Mouse (Mus musculus): Measurements from ENCODE around the gene Sdhc. TPM values are rescaled to one million over a fixed set of nuclear protein-coding genes. Genes with fewer than 3 reads are reported as not detected.

The Sdhc gene
- polyA plus RNA-seq, 1 experiment from 2014 or later, result 334 TPM

GRCm38 (mm10) chr1:171124398-171124797 lies 26.0 kb downstream of the Sdhc start:
- no peak for ATAC-seq (ENCODE audit: low read depth)
- H3K9ac ChIP-seq (replicated peaks; ENCODE audit: low read depth, low read length), result no peak overlapping the region
- H3K9me3 ChIP-seq (ENCODE audit: control insufficient read depth, low read length), result no peaks in the 10 kb centered on the region
- H3K4me1 ChIP-seq (ENCODE audit: control insufficient read depth, insufficient read depth, low read length), result no peaks in the 10 kb centered on the region
- no peak overlapping the region for H3K4me3 ChIP-seq (ENCODE audit: low read depth, low read length)
- no peak overlapping the region for H3K27ac ChIP-seq (ENCODE audit: low read depth, low read length)
- no peak overlapping the region for H3K4me2 ChIP-seq (ENCODE audit: low read depth, low read length)
- no peaks in the 10 kb centered on the region for H3K27me3 ChIP-seq (ENCODE audit: control insufficient read depth, insufficient read depth, low read length)
- 91% methylated on average over 5 of the region's 5 CpGs for WGBS
- peaks cover 9% of the 10 kb centered on the region for H3K36me3 ChIP-seq (ENCODE audit: control insufficient read depth, insufficient read depth, low read length)

DNA sequence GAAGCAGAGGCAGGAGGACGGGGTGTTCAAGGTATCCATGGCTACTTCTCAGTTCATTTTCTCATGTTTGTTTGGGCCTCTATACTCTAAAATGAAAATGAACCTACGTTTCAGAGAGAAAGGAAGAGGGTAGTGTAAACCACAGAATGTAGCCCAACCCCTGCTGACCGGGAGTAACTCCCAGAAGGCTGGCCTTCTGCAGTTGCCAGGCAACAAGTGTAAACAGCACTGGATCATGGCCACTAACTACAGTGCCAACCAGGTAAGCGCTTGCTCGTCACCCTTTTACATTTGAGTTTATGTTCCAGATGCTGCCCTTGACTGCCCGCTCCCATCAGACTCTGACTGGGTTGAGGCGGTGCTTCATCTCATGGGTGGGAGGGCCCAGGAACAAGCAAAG lies 27.5 kb downstream of the Sdhc start:
- peak overlapping the region; percentile 22; the same call in 1 of the 2 replicates for H3K27ac ChIP-seq (ENCODE audit: low read depth, low read length)
- H3K36me3 ChIP-seq (ENCODE audit: control insufficient read depth, insufficient read depth, low read length), result peaks cover 1% of the 10 kb centered on the region; the same call in 1 of the 2 replicates
- no peaks in the 10 kb centered on the region for H3K9me3 ChIP-seq (ENCODE audit: control insufficient read depth, low read length)
- H3K4me1 ChIP-seq (ENCODE audit: control insufficient read depth, insufficient read depth, low read length), result no peaks in the 10 kb centered on the region
- no peaks in the 10 kb centered on the region for H3K27me3 ChIP-seq (ENCODE audit: control insufficient read depth, insufficient read depth, low read length)
- WGBS, result 26% methylated on average over 7 of the region's 7 CpGs
- no peak for ATAC-seq (ENCODE audit: low read depth)
- no peak overlapping the region for H3K4me2 ChIP-seq (ENCODE audit: low read depth, low read length)
- H3K4me3 ChIP-seq (ENCODE audit: low read depth, low read length), result no peak overlapping the region
- no peak overlapping the region for H3K9ac ChIP-seq (replicated peaks; ENCODE audit: low read depth, low read length)

DNA sequence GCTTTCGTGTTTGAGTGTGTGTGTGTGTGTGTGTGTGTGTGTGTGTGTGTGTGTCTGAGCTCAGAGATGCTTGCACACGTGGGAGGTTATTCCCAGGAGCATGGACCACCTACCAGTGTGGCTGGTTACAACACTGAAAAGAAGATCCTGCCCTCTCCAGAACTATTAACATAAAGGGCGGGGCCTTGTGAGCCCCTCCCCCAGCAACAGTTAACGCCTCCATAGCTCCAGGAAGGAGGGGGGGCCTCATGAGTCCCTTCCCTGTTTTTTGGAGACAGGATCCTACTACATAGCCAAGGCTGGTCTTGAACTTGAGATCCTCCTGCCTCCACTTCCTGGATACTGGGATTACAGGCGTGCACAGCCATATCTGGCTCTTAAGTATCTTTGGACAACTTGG lies 28.6 kb downstream of the Sdhc start:
- Histone ChIP-seq H3K27ac (ENCODE audit: low read depth, low read length) (no peak overlapping the region), H3K4me3 (ENCODE audit: low read depth, low read length) (no peak overlapping the region), H3K36me3 (ENCODE audit: control insufficient read depth, insufficient read depth, low read length) (no peaks in the 10 kb centered on the region), H3K4me2 (ENCODE audit: low read depth, low read length) (no peak overlapping the region), H3K9me3 (ENCODE audit: control insufficient read depth, low read length) (no peaks in the 10 kb centered on the region), H3K4me1 (ENCODE audit: control insufficient read depth, insufficient read depth, low read length) (no peaks in the 10 kb centered on the region), H3K27me3 (ENCODE audit: control insufficient read depth, insufficient read depth, low read length) (no peaks in the 10 kb centered on the region), H3K9ac (replicated peaks; ENCODE audit: low read depth, low read length) (no peak overlapping the region)
- WGBS, result 41% methylated on average over 5 of the region's 5 CpGs
- ATAC-seq (ENCODE audit: low read depth), result no peak

- ATAC-seq (ENCODE audit: low read depth), result no peak
- 58% methylated on average over 3 of the region's 3 CpGs for WGBS
- Histone ChIP-seq H3K4me2 (ENCODE audit: low read depth, low read length) (no peak overlapping the region), H3K36me3 (ENCODE audit: control insufficient read depth, insufficient read depth, low read length) (no peaks in the 10 kb centered on the region), H3K27ac (ENCODE audit: low read depth, low read length) (no peak overlapping the region), H3K9me3 (ENCODE audit: control insufficient read depth, low read length) (no peaks in the 10 kb centered on the region), H3K4me1 (ENCODE audit: control insufficient read depth, insufficient read depth, low read length) (no peaks in the 10 kb centered on the region), H3K4me3 (ENCODE audit: low read depth, low read length) (no peak overlapping the region), H3K9ac (replicated peaks; ENCODE audit: low read depth, low read length) (no peak overlapping the region), H3K27me3 (ENCODE audit: control insufficient read depth, insufficient read depth, low read length) (no peaks in the 10 kb centered on the region)
Measured at GRCm38 (mm10) chr1:171120893-171121292, 29.5 kb downstream of the Sdhc start.

GRCm38 (mm10) chr1:171119405-171119804 lies 31.0 kb downstream of the Sdhc start:
- Histone ChIP-seq H3K27ac (ENCODE audit: low read depth, low read length) (no peak overlapping the region), H3K27me3 (ENCODE audit: control insufficient read depth, insufficient read depth, low read length) (no peaks in the 10 kb centered on the region), H3K9me3 (ENCODE audit: control insufficient read depth, low read length) (no peaks in the 10 kb centered on the region), H3K4me1 (ENCODE audit: control insufficient read depth, insufficient read depth, low read length) (no peaks in the 10 kb centered on the region), H3K4me3 (ENCODE audit: low read depth, low read length) (no peak overlapping the region), H3K36me3 (ENCODE audit: control insufficient read depth, insufficient read depth, low read length) (no peaks in the 10 kb centered on the region), H3K4me2 (ENCODE audit: low read depth, low read length) (no peak overlapping the region), H3K9ac (replicated peaks; ENCODE audit: low read depth, low read length) (no peak overlapping the region)
- 88% methylated on average over 14 of the region's 14 CpGs for WGBS
- ATAC-seq (ENCODE audit: low read depth), result no peak

- no peak for ATAC-seq (ENCODE audit: low read depth)
- Histone ChIP-seq H3K27ac (ENCODE audit: low read depth, low read length) (no peak overlapping the region), H3K27me3 (ENCODE audit: control insufficient read depth, insufficient read depth, low read length) (no peaks in the 10 kb centered on the region), H3K36me3 (ENCODE audit: control insufficient read depth, insufficient read depth, low read length) (no peaks in the 10 kb centered on the region), H3K9me3 (ENCODE audit: control insufficient read depth, low read length) (no peaks in the 10 kb centered on the region), H3K4me1 (ENCODE audit: control insufficient read depth, insufficient read depth, low read length) (0 out of 2 replicates have a peak, but pooled peaks cover 3% of the 10 kb centered on the region), H3K4me3 (ENCODE audit: low read depth, low read length) (no peak overlapping the region), H3K4me2 (ENCODE audit: low read depth, low read length) (no peak overlapping the region), H3K9ac (replicated peaks; ENCODE audit: low read depth, low read length) (no peak overlapping the region)
- 88% methylated on average over 5 of the region's 5 CpGs for WGBS
Measured at GRCm38 (mm10) chr1:171118996-171119395, 31.4 kb downstream of the Sdhc start.

GRCm38 (mm10) chr1:171118269-171118684 lies 32.1 kb downstream of the Sdhc start:
- 20% methylated on average over 4 of the region's 4 CpGs for WGBS
- no peak overlapping the region for H3K9ac ChIP-seq (replicated peaks; ENCODE audit: low read depth, low read length)
- no peak overlapping the region for H3K4me2 ChIP-seq (ENCODE audit: low read depth, low read length)
- no peak overlapping the region for H3K27ac ChIP-seq (ENCODE audit: low read depth, low read length)
- H3K9me3 ChIP-seq (ENCODE audit: control insufficient read depth, low read length), result no peaks in the 10 kb centered on the region
- H3K4me3 ChIP-seq (ENCODE audit: low read depth, low read length), result no peak overlapping the region
- H3K36me3 ChIP-seq (ENCODE audit: control insufficient read depth, insufficient read depth, low read length), result no peaks in the 10 kb centered on the region
- H3K4me1 ChIP-seq (ENCODE audit: control insufficient read depth, insufficient read depth, low read length), result 0 out of 2 replicates have a peak, but pooled peaks cover 3% of the 10 kb centered on the region
- peak; percentile 25; the same call in 1 of the 2 replicates for ATAC-seq (ENCODE audit: low read depth)
- H3K27me3 ChIP-seq (ENCODE audit: control insufficient read depth, insufficient read depth, low read length), result no peaks in the 10 kb centered on the region

- H3K9ac ChIP-seq (replicated peaks; ENCODE audit: low read depth, low read length), result no peak overlapping the region
- no peaks in the 10 kb centered on the region for H3K27me3 ChIP-seq (ENCODE audit: control insufficient read depth, insufficient read depth, low read length)
- ATAC-seq (ENCODE audit: low read depth), result no peak
- H3K27ac ChIP-seq (ENCODE audit: low read depth, low read length), result no peak overlapping the region
- H3K4me1 ChIP-seq (ENCODE audit: control insufficient read depth, insufficient read depth, low read length), result 0 out of 2 replicates have a peak, but pooled peaks cover 7% of the 10 kb centered on the region
- no peak overlapping the region for H3K4me2 ChIP-seq (ENCODE audit: low read depth, low read length)
- H3K9me3 ChIP-seq (ENCODE audit: control insufficient read depth, low read length), result no peaks in the 10 kb centered on the region
- WGBS, result 75% methylated on average over 4 of the region's 4 CpGs
- no peak overlapping the region for H3K4me3 ChIP-seq (ENCODE audit: low read depth, low read length)
- H3K36me3 ChIP-seq (ENCODE audit: control insufficient read depth, insufficient read depth, low read length), result no peaks in the 10 kb centered on the region
Measured at GRCm38 (mm10) chr1:171116280-171116679, 34.1 kb downstream of the Sdhc start.

- H3K36me3 ChIP-seq (ENCODE audit: control insufficient read depth, insufficient read depth, low read length), result no peaks in the 10 kb centered on the region
- H3K27me3 ChIP-seq (ENCODE audit: control insufficient read depth, insufficient read depth, low read length), result no peaks in the 10 kb centered on the region
- 0 out of 2 replicates have a peak, but pooled peaks cover 11% of the 10 kb centered on the region for H3K4me1 ChIP-seq (ENCODE audit: control insufficient read depth, insufficient read depth, low read length)
- WGBS, result under 1% methylated on average over 24 of the region's 24 CpGs
- H3K4me3 ChIP-seq (ENCODE audit: low read depth, low read length), result peak within 1 kb of the TSS; percentile 36
- peak within 1 kb of the TSS; percentile 50 for H3K9ac ChIP-seq (replicated peaks; ENCODE audit: low read depth, low read length)
- no peak within 1 kb of the TSS; the same call in 1 of the 2 replicates for H3K27ac ChIP-seq (ENCODE audit: low read depth, low read length)
- peak; percentile 5; the same call in 1 of the 2 replicates for ATAC-seq (ENCODE audit: low read depth)
- peak within 1 kb of the TSS; percentile 61 for H3K4me2 ChIP-seq (ENCODE audit: low read depth, low read length)
- no peaks in the 10 kb centered on the region for H3K9me3 ChIP-seq (ENCODE audit: control insufficient read depth, low read length)
Measured at GRCm38 (mm10) chr1:171113873-171114299, 36.5 kb downstream of the Sdhc start, which contains the start of gene Cfap126. TSS of gene Cfap126 (plus strand) at chr1:171113918.
